Mouse (Mus musculus): ENCODE measurements at regions not wholly inside any gene's neighbourhood (a gene's known extent, or its start where the extent isn't known, plus 50 kb on each side); places are given as distances from the start of the nearest gene placed in this dataset.

- no peak for TF ChIP-seq GATA1 (IDR thresholded peaks at IDR 0.05; ENCODE audit: low read depth, low read length)
- no peak for TF ChIP-seq CTCF (IDR thresholded peaks at IDR 0.05 in 2 of 3, conservative IDR thresholded peaks at IDR 0.05 in 1 of 3; ENCODE audit: control insufficient read depth in 1 of 3, insufficient read depth in 1 of 3, low read depth in 2 of 3, low read length in 3 of 3, poor library complexity in 1 of 3, severe bottlenecking in 1 of 3)
- no peak for TF ChIP-seq POLR2AphosphoS5 (IDR thresholded peaks at IDR 0.05; ENCODE audit: borderline replicate concordance, low read depth, low read length)
- no peak for TF ChIP-seq NRF1 (IDR thresholded peaks at IDR 0.05; ENCODE audit: insufficient read depth, low read depth, low read length, poor library complexity, severe bottlenecking)
- no peak for TF ChIP-seq HCFC1 (IDR thresholded peaks at IDR 0.05; ENCODE audit: low read depth, low read length)
- TF ChIP-seq EP300 (IDR thresholded peaks at IDR 0.05; ENCODE audit: low read depth in 1 of 2, low read length in 2 of 2), result no peak
- no peak for TF ChIP-seq MAX (IDR thresholded peaks at IDR 0.05; ENCODE audit: low read length)
- no peak for TF ChIP-seq USF2 (IDR thresholded peaks at IDR 0.05; ENCODE audit: borderline replicate concordance in 1 of 2, insufficient read depth in 1 of 2, low read depth in 1 of 2, low read length in 2 of 2)
- TF ChIP-seq TBP (IDR thresholded peaks at IDR 0.05; ENCODE audit: low read depth, low read length), result no peak
These were observed 123.1 kb upstream of the Mylip start for GRCm38 (mm10) chr13:45266287-45267064.
